Mouse (Mus musculus) G1E (cell line): ENCODE measurements around the gene Cdc14b.

Experiments
- CTCF ChIP-seq: IDR thresholded peaks from 2 replicates; pipeline ENCODE4 v1.5.1; 2012; ENCODE audit warnings: low read depth, low read length, inconsistent platforms, mixed read lengths
- GATA1 ChIP-seq: IDR thresholded peaks from 2 replicates; pipeline ENCODE4 v1.6.1; 2012; ENCODE audit warnings: borderline replicate concordance, low read length, inconsistent platforms, mixed read lengths
- POLR2AphosphoS5 ChIP-seq: IDR thresholded peaks from 2 replicates; pipeline ENCODE4 v1.6.1; 2012; ENCODE audit warnings: low read depth, low read length, inconsistent platforms; ENCODE audit not compliant: insufficient replicate concordance
- TAL1 ChIP-seq: conservative IDR thresholded peaks from 2 replicates; pipeline ENCODE4 v1.6.1; 2012; ENCODE audit warnings: low read depth, low read length, inconsistent platforms, mixed read lengths

DNA sequence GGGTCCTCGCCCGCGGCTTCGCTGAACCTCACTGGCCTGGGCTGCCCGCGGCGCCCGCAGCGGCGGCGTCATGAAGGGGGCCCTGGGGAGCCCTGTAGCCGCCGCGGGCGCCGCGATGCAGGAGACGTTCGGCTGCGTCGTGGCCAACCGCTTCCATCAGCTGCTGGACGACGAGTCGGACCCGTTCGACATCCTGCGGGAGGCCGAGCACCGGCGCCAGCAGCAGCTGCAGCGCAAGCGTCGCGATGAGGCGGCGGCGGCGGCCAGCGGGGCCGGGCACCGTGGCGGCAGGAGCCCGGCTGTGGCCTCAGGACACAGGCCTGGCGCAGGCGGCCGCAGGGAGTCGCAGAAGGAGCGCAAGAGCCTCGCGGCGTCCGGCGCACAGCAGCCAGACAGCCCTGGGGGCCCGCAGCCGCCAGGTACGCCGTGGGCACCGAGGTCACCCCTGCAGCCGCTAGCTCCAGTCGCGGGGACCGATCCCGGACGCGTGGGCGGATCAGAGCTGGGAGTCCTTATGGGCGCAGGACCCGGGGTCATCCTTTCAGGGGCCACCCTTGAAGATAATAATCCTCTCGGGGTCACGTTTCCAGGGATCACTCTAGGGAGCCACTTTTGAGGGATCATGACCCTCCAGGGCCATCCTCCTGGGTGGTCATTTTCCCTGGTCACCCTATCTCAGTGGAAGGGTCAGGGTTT, 113.0 kb downstream of the Cdc14b start:
- TF ChIP-seq CTCF = no peak
- no peak for TF ChIP-seq GATA1
- no peak for TF ChIP-seq TAL1
- TF ChIP-seq POLR2AphosphoS5 = no peak
